Mouse (Mus musculus) neural tube, embryonic 15.5 days (tissue): Measurements from ENCODE around the gene Oasl1. TPM values are rescaled to one million over a fixed set of nuclear protein-coding genes. Genes with fewer than 3 reads are reported as not detected.
"Not testable (repeated sequence)": the region's sequence is repeated elsewhere in the genome, so short reads cannot be mapped to it uniquely, and the experiment has no call there.

Experiments
- ATAC-seq: fragments of 200-750 bp; cut with Nextera tagmentation; 2 replicates; pipeline ENCODE4 v1.8.0; 2017; ENCODE audit warnings: mild to moderate bottlenecking, moderate TSS enrichment, moderate library complexity; ENCODE audit not compliant: low FRiP score
- H3K27ac ChIP-seq: fragments of 300-500 bp; sonication (generic); replicated peaks from 2 replicates; pipeline ENCODE4 v1.5.1; 2015; ENCODE audit warnings: mild to moderate bottlenecking, inconsistent platforms
- H3K27me3 ChIP-seq: fragments of 300-500 bp; sonication (generic); replicated peaks from 2 replicates; pipeline ENCODE4 v1.6.1; 2015; ENCODE audit warnings: inconsistent platforms
- H3K36me3 ChIP-seq: fragments of 300-500 bp; sonication (generic); 2 replicates; pipeline ENCODE4 v1.6.1; 2015; ENCODE audit warnings: inconsistent platforms
- H3K4me1 ChIP-seq: fragments of 300-500 bp; sonication (generic); 2 replicates; pipeline ENCODE4 v1.6.1; 2015; ENCODE audit warnings: inconsistent platforms
- H3K4me2 ChIP-seq: fragments of 300-500 bp; sonication (generic); 2 replicates; pipeline ENCODE4 v1.6.1; 2015; ENCODE audit warnings: inconsistent platforms, mild to moderate bottlenecking, moderate library complexity
- H3K4me3 ChIP-seq: fragments of 300-500 bp; sonication (generic); replicated peaks from 2 replicates; pipeline ENCODE4 v1.5.1; 2015; ENCODE audit warnings: mild to moderate bottlenecking, inconsistent platforms
- H3K9ac ChIP-seq: fragments of 300-500 bp; sonication (generic); replicated peaks from 2 replicates; pipeline ENCODE4 v1.6.1; 2015; ENCODE audit warnings: mild to moderate bottlenecking, inconsistent platforms
- H3K9me3 ChIP-seq: fragments of 300-500 bp; sonication (generic); replicated peaks from 2 replicates; pipeline ENCODE4 v1.6.1; 2016; ENCODE audit warnings: inconsistent platforms
- WGBS: fragments of 180-500 bp; shearing (Covaris S2); methylation state at CpG from one replicate; pipeline ENCODE4 v1.1.7; 2015; ENCODE audit warnings: mixed read lengths; 5-methylcytosine and 5-hydroxymethylcytosine counted together
- polyA plus RNA-seq: library from polyadenylated mRNA; unstranded; fragments of >200 nt; fragmentation: Nextera tagmentation; extraction: Ambion mirVana; gene quantifications from 2 replicates; pipeline ENCODE4 v1.2.1, GENCODE M21; 2015

Oasl1 gene
- polyA plus RNA-seq, 1 experiment from 2014 or later, result 0.79 TPM

DNA sequence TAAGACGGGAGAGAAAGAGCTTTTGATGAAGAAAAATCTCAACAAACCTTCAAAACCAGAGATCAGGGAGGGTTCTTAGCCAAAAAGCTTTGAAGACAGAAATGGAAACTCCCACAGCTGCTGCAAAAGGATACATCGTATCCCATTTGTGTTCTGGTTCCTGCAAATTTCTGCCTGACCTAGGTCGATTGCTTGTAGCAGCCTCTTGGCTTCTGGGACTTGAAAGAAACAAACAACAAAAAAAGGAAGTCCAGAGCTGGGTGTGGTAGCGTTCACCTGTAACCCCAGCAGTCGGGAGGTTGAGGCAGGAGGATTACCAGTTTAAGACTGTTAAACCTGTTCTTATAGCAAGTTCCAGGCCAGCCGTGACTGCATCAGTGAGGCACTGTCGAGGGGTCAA is 24.2 kb upstream of the Oasl1 start:
- no peak overlapping the region for H3K4me3 ChIP-seq
- no peak for ATAC-seq
- H3K4me1 ChIP-seq, result no peaks in the 10 kb centered on the region; the same call in 1 of the 2 replicates
- no peaks in the 10 kb centered on the region for H3K27me3 ChIP-seq
- no peak overlapping the region for H3K4me2 ChIP-seq
- H3K9ac ChIP-seq, result no peak overlapping the region
- no peaks in the 10 kb centered on the region for H3K9me3 ChIP-seq
- 82% methylated on average over 7 of the region's 7 CpGs for WGBS
- no peak overlapping the region for H3K27ac ChIP-seq
- no peaks in the 10 kb centered on the region for H3K36me3 ChIP-seq

DNA sequence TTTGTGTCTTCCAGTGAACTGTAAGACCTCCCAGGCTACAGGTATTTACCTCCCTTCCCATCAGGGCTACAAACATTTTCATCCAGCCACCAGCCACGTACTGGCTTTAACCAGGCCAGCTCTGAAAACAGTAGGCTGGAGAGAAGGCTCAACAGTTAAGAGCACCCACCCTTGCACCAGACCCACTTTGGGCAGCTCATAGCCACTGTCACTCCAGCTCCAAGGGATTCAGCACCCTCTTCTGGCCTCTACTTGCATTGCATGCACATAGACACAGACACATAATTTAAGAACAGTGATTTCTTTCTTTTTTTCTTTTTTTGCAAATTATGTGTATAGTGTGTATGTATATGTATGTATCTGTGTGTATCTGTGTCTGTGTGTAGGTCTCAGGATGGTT is 20.6 kb upstream of the Oasl1 start:
- no peak overlapping the region for H3K4me2 ChIP-seq
- no peak overlapping the region for H3K9ac ChIP-seq
- H3K4me1 ChIP-seq, result no peaks in the 10 kb centered on the region
- H3K4me3 ChIP-seq, result no peak overlapping the region
- no peak for ATAC-seq
- no peaks in the 10 kb centered on the region for H3K27me3 ChIP-seq
- H3K27ac ChIP-seq, result no peak overlapping the region
- no peaks in the 10 kb centered on the region for H3K36me3 ChIP-seq
- H3K9me3 ChIP-seq, result no peaks in the 10 kb centered on the region
- WGBS, result 37% methylated on average over 1 of the region's 1 CpGs

DNA sequence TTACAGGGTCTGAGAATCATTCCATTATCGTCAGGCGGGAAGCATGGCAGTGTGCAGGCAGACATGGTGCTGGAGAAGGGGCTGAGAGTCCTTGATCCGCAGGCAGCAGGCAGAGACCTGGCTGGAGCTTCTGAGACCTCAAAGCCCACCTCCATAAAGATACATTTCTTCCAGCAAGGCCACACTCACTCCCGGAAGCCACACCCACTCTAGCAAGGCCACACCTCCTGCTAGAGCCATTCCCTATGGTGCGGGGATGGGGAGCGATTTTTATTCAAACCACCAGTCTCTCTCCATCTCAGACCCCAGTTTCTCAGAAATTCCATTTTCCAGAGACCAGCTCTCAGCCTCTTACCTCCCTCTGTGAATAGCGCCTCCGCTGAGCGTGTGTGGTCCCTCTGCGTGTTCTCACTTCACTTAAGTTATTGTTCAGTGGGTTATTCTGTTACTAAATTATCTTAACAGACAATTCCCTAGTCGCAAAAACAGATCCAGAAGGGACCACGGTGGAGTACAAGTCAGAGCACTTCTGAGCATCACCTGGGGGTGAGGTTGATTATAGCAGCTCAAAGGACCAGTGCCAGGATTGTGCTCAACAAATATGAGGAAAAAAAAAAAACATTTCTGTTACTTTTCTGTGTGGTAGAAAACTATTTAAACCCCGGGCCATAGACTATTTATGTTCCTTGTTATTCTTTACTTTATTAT is 14.3 kb upstream of the Oasl1 start:
- no peak overlapping the region for H3K9ac ChIP-seq
- no peak overlapping the region for H3K4me3 ChIP-seq
- peak overlapping the region; percentile 18 for H3K4me2 ChIP-seq
- 46% methylated on average over 13 of the region's 13 CpGs for WGBS
- H3K36me3 ChIP-seq, result no peaks in the 10 kb centered on the region
- no peaks in the 10 kb centered on the region for H3K9me3 ChIP-seq
- H3K4me1 ChIP-seq, result no peaks in the 10 kb centered on the region
- H3K27me3 ChIP-seq, result no peaks in the 10 kb centered on the region
- no peak overlapping the region for H3K27ac ChIP-seq
- ATAC-seq, result no peak

DNA sequence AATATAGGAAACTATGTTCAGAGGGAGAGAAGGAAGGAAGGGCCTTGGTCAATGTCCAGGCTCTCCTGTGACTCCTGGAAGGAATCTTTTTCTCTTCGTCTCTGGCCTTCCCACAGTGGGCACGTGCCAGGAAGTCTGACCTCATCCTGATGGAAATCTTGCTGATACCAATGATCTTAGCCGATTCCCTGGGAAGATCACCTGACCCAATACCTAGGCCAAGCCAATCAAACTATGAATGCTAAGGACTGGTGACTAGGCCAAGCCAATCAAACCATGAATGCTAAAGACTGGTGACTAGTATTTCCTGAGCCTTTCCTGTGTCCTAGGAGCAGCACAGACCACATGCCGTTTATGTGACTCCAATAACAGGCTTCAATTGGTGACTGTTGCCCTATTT is 9.4 kb upstream of the Oasl1 start:
- Histone ChIP-seq H3K27me3 (no peaks in the 10 kb centered on the region), H3K4me3 (no peak overlapping the region), H3K4me2 (no peak overlapping the region), H3K9ac (no peak overlapping the region), H3K27ac (no peak overlapping the region), H3K4me1 (no peaks in the 10 kb centered on the region), H3K36me3 (no peaks in the 10 kb centered on the region), H3K9me3 (no peaks in the 10 kb centered on the region)
- WGBS, result 86% methylated on average over 4 of the region's 4 CpGs
- ATAC-seq, result no peak

DNA sequence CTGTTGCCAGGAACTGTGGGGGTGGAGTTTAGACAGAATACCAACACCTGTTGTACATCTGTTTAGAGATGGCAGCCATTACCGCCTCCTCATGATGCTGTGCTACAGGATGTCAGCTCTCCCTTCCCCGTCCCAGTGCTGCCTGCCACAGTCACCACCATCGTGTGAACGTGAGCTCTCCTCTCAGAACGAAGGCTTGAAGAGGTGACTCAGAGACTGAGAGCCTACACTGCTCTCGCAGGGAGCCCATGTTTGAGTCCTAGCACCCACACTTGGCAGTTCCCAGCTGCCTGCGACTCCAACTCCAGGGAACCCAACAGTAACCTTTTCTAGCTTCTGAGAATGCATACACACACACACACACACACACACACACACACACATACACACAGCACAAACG is 8.2 kb upstream of the Oasl1 start:
- no peak for ATAC-seq
- H3K9ac ChIP-seq, result no peak overlapping the region
- WGBS, result 76% methylated on average over 8 of the region's 8 CpGs

DNA sequence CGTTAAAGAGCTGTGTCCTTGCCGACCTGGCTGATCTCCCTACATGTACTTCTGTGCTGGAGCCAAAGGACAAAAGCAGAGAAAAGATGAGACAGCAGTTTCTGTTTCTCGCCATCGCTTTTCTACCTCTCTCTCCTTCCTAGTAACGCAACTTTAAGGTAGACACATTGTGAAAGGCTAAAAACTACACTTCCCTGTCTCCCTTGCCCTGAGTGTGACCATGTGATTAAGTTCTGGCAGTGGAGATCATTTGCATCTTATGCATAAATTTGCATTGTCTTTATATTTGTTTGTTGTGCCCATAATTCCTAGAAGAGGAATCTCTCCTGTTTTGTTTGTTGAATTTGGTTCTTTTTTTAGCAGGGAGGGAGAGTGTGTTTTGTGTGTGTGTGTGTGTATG is 7.2 kb upstream of the Oasl1 start:
- WGBS, result 81% methylated on average over 5 of the region's 5 CpGs
- Histone ChIP-seq H3K4me3 (no peak overlapping the region), H3K27me3 (no peaks in the 10 kb centered on the region), H3K4me2 (no peak overlapping the region), H3K4me1 (no peaks in the 10 kb centered on the region), H3K27ac (no peak overlapping the region), H3K9ac (no peak overlapping the region), H3K36me3 (no peaks in the 10 kb centered on the region), H3K9me3 (no peaks in the 10 kb centered on the region)
- no peak for ATAC-seq

More for the DNA sequence above, 8.2 kb upstream of the Oasl1 start:
- Histone ChIP-seq H3K4me1 (no peaks in the 10 kb centered on the region), H3K4me2 (no peak overlapping the region), H3K36me3 (no peaks in the 10 kb centered on the region), H3K27ac (no peak overlapping the region), H3K27me3 (no peaks in the 10 kb centered on the region), H3K9me3 (no peaks in the 10 kb centered on the region), H3K4me3 (no peak overlapping the region)

DNA sequence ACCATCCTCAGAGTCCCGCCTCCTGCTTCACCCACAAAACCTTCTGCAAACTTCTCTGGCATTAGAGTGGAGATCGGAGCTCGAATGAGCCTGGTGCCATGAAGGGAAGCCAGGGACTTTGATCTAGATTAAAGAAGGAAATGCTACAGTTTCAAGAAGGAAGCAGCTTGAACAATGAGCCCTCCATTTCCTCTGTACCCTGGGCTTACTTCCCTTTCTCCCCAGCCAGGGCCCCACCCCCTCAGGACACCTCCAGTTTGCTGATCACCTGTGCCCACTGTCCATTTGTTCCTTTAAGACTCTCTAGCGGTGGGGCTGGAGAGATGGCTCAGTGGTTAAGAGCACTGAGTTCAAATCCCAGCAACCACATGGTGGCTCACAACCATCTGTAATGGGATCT is 6.3 kb upstream of the Oasl1 start:
- H3K9ac ChIP-seq, result no peak overlapping the region
- H3K27me3 ChIP-seq, result no peaks in the 10 kb centered on the region
- no peak for ATAC-seq
- H3K9me3 ChIP-seq, result no peaks in the 10 kb centered on the region
- WGBS, result 82% methylated on average over 4 of the region's 4 CpGs
- no peak overlapping the region for H3K4me2 ChIP-seq
- no peaks in the 10 kb centered on the region for H3K36me3 ChIP-seq
- no peak overlapping the region for H3K4me3 ChIP-seq
- H3K4me1 ChIP-seq, result no peaks in the 10 kb centered on the region
- H3K27ac ChIP-seq, result no peak overlapping the region

DNA sequence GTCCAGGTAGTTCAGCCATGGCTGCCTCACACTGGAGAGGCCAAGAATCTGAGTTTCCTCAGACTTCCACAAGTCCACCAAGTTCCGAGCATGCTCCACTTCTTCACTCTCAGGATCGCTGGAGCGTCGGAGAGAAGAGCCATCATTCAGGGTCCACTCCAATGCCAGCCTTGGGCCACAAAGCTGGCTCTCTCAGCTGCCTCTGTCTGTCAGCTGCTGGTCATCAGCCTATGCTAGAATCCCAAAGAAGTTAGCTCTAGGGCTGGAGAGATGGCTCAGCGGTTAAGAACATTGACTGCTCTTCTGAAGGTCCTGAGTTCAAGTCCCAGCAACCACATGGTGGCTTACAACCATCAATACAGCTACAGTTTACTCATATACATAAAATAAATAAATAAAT is 5.7 kb upstream of the Oasl1 start:
- not testable (repeated sequence) for ATAC-seq, H3K27ac ChIP-seq, H3K9me3 ChIP-seq, H3K27me3 ChIP-seq, H3K4me3 ChIP-seq, H3K4me1 ChIP-seq, H3K9ac ChIP-seq, H3K36me3 ChIP-seq, H3K4me2 ChIP-seq
- 94% methylated on average over 5 of the region's 5 CpGs for WGBS

DNA sequence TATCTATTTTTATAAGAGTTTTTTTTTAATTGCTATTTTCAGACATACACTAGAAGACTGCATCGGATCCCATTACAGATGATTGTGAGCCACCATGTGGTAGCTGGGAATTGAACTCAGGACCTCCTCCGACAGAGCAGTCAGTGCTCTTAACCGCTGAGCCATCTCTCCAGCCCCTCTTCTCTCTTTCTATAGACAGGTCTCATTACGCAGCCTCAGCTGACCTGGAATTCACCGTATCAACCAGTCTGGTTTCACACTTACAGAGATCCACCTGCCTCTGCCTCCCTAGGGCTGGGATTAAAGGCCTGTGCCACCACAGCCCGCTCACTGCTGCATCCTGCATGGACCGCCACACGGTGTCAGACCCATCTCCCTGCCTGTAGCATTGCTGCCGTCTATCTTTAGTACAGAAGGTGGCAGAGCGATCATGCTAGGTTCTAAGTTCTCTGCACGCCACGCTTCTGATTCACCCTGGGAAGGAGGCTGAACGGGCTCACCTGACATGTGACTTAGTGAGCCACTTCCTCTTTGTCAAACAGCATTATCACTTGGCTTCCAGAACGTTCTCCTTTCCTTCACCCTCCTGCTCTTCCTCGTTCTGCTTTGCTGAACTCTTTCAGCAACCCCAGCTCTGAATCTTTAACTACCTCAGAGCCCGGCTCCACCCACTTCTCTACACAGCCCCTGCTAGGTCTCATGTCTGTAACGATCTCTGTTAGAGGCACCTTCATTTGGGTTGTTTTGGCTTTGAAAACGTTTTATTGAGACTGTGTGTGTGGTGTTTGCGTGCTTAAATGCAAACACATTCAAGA is 1.3 kb upstream of the Oasl1 start:
- H3K36me3 ChIP-seq, result no peaks in the 10 kb centered on the region
- 76% methylated on average over 19 of the region's 19 CpGs for WGBS
- ATAC-seq, result no peak
- peaks cover 4% of the 10 kb centered on the region for H3K4me1 ChIP-seq
- no peak overlapping the region for H3K4me3 ChIP-seq
- no peaks in the 10 kb centered on the region for H3K27me3 ChIP-seq
- no peak overlapping the region for H3K27ac ChIP-seq
- no peak overlapping the region for H3K9ac ChIP-seq
- H3K9me3 ChIP-seq, result no peaks in the 10 kb centered on the region
- H3K4me2 ChIP-seq, result no peak overlapping the region

DNA sequence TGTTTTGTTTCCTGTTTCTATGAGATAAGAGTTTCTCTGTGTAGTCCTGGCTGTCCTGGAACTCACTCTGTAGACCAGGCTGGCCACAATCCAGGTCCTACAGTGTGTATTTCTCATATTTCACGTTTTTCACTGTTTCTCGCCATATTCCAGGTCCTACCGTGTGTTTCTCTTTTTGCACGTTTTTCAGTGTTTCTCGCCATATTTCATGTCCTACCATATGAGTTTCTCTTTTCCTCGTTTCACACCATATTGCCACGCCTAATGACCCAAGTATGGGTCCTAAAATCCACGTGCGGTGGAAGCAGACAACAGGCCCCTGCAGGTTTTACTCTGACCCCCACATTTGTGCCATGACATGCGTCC is 691 bp upstream of the Oasl1 start:
- Histone ChIP-seq H3K27me3 (no peaks in the 10 kb centered on the region), H3K4me3 (no peak overlapping the region), H3K9ac (no peak overlapping the region), H3K36me3 (no peaks in the 10 kb centered on the region), H3K9me3 (no peaks in the 10 kb centered on the region), H3K27ac (no peak overlapping the region), H3K4me1 (peaks cover 4% of the 10 kb centered on the region), H3K4me2 (no peak overlapping the region)
- 62% methylated on average over 10 of the region's 10 CpGs for WGBS
- no peak for ATAC-seq

DNA sequence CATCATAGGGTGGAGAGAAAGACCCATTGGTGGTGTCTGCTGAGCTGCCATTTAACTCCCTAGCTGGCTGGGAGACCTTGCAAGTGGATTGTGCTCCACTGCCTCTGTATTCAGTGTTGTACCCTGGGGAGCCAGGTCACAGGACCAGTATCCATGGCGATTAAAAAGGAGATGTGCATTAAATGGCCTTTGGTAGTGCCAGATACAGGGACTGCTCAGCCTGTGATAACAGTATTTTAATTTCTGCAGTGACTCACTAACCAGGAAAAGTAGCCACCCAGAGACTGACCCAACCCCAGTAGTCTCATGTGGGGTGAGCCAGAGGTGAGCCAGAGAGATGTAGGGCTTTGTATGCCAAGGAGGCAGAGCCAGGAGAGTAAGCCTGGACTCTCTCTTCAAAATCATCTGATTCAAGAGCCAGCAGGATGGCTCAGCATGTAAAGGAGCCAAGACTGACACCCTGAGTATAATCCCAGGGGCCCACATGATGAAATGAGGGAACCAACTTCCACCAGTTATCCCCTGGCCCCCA is 3.2 kb downstream of the Oasl1 start:
- no peak for ATAC-seq
- no peak overlapping the region for H3K4me3 ChIP-seq
- 76% methylated on average over 1 of the region's 1 CpGs for WGBS
- no peak overlapping the region for H3K27ac ChIP-seq
- H3K9me3 ChIP-seq, result no peaks in the 10 kb centered on the region
- H3K9ac ChIP-seq, result no peak overlapping the region
- no peaks in the 10 kb centered on the region for H3K36me3 ChIP-seq
- no peaks in the 10 kb centered on the region for H3K27me3 ChIP-seq
- peaks cover 4% of the 10 kb centered on the region for H3K4me1 ChIP-seq
- H3K4me2 ChIP-seq, result no peak overlapping the region

DNA sequence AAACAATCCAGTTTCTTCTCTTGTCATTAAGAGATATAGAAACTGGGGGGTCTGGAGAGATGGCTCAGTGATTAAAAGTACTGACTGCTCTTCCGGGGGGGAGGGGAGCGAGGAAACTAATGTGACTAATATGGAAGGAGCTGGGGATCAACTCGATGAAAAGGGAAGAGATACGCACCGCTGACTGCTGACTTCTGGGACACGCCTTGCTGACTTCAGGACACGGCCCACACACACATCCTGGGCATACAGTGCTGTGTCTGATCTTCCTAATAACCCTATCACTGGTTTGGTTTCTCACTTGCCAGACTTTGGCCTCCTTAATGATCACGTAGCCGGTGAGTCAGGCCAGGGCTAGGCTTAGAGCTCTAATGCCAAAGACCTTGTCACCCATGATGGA is 3.7 kb downstream of the Oasl1 start:
- whole genome bisulfite sequencing, result 90% methylated on average over 9 of the region's 9 CpGs

More for the DNA sequence above, 3.7 kb downstream of the Oasl1 start:
- Histone ChIP-seq H3K4me2 (no peak overlapping the region), H3K36me3 (no peaks in the 10 kb centered on the region), H3K9ac (no peak overlapping the region), H3K4me1 (peaks cover 4% of the 10 kb centered on the region), H3K27me3 (no peaks in the 10 kb centered on the region), H3K27ac (no peak overlapping the region), H3K4me3 (no peak overlapping the region), H3K9me3 (no peaks in the 10 kb centered on the region)
- no peak for ATAC-seq
